Mouse (Mus musculus): ENCODE measurements around the gene Glis2. TPM values are rescaled to one million over a fixed set of nuclear protein-coding genes. Genes with fewer than 3 reads are reported as not detected.
A peak's percentile ranks its signal among the peaks of the same experiment; 100 is the strongest.

Gene Glis2
- total and polyA plus RNA-seq, 3 experiments, result 0.59 to 3.3 (median 2.5) TPM

DNA sequence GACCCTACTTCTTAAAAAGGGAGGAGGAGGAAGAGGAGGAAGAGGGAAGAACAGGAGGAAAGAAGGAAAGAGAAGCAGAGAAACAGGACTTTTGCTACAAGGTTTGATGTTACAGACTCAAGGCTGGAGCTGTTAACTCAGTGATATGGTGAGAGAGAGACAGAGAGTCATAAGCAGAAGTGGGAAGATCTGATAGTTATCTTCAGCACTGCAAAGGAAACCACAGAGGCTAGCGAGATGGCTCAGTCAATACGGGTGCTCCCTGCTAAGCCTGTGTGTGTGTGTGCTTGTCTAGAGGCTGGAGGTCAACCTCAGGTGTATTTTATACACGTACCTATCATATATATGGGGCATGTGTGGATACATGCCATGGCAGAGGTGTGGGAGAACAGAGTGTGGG, 10.7 kb upstream of the Glis2 start (continued):
- TF ChIP-seq RAD21 (IDR thresholded peaks at IDR 0.05; ENCODE audit: low read depth, low read length), result no peak
- TF ChIP-seq NRF1 (IDR thresholded peaks at IDR 0.05; ENCODE audit: low read depth, low read length), result no peak
- no peak for TF ChIP-seq MAZ (IDR thresholded peaks at IDR 0.05; ENCODE audit: low read depth, low read length)
- TF ChIP-seq SIN3A (IDR thresholded peaks at IDR 0.05; ENCODE audit: low read length), result no peak
- no peak for TF ChIP-seq CHD2 (IDR thresholded peaks at IDR 0.05; ENCODE audit: low read length)
- TF ChIP-seq ETS1 (conservative IDR thresholded peaks at IDR 0.05; ENCODE audit: low read depth, low read length), result no peak
- 0 out of 2 replicates have a peak, but pooled peaks have one; percentile 26 for TF ChIP-seq BHLHE40 (IDR thresholded peaks at IDR 0.05; ENCODE audit: low read depth, low read length)
- peak; percentile 44; the same call in 1 of the 2 replicates for TF ChIP-seq JUND (conservative IDR thresholded peaks at IDR 0.05; ENCODE audit: low read depth, low read length)
- TF ChIP-seq E2F4 (IDR thresholded peaks at IDR 0.05; ENCODE audit: insufficient replicate concordance, low read depth, low read length), result no peak
- peak; percentile 94 for TF ChIP-seq IRF4 (IDR thresholded peaks at IDR 0.05; ENCODE audit: low read depth, low read length)
- no peak for TF ChIP-seq NELFE (IDR thresholded peaks at IDR 0.05; ENCODE audit: low read depth, low read length)
- TF ChIP-seq USF1 (IDR thresholded peaks at IDR 0.05; ENCODE audit: low read depth, low read length), result no peak
- TF ChIP-seq MEF2A (IDR thresholded peaks at IDR 0.05; ENCODE audit: borderline replicate concordance, low read depth, low read length), result peak; percentile 67; the same call in 1 of the 2 replicates
- TF ChIP-seq SMC3 (IDR thresholded peaks at IDR 0.05; ENCODE audit: low read depth, low read length), result no peak
- TF ChIP-seq JUN (IDR thresholded peaks at IDR 0.05; ENCODE audit: insufficient read depth, low read depth, low read length), result no peak
- no peak for TF ChIP-seq TCF12 (IDR thresholded peaks at IDR 0.05; ENCODE audit: low read depth, low read length)

GRCm38 (mm10) chr16:4584438-4584837, 10.1 kb upstream of the Glis2 start:
- Histone ChIP-seq H3K27me3 (replicated peaks) (no peaks in the 10 kb centered on the region), H3K9ac (ENCODE audit: insufficient read depth, low read depth) (peak overlapping the region; percentile 44), H3K79me2 (replicated peaks; ENCODE audit: control insufficient read depth, extremely low read depth, insufficient read depth, poor library complexity, severe bottlenecking) (no peaks in the 10 kb centered on the region), H3K36me3 (replicated peaks in 1 of 2; ENCODE audit: control insufficient read depth in 1 of 2, insufficient read depth in 1 of 2, low read length in 1 of 2) (no peaks in the 10 kb centered on the region), H3K4me3 (replicated peaks in 1 of 3; ENCODE audit: low read depth in 2 of 3, low read length in 2 of 3, poor library complexity in 1 of 3) (no peak overlapping the region), H3K4me2 (ENCODE audit: insufficient read depth, low read depth, poor library complexity, severe bottlenecking) (peak overlapping the region; percentile 64), H3K27ac (ENCODE audit: insufficient read depth, low read depth) (no peak overlapping the region), H3K4me1 (ENCODE audit: control insufficient read depth in 1 of 2, insufficient read depth in 2 of 2) (peaks cover 20 to 43% of the 10 kb centered on the region in 2 experiments), H3K9me3 (replicated peaks; ENCODE audit: low read length) (no peaks in the 10 kb centered on the region)
- in situ Hi-C loops (cut with MboI; ENCODE audit: low pct_ligation_motif_present, low pct_unique_long_range_greater_than_20kb, low sequenced_read_pairs), result no loop called here
- TF ChIP-seq POLR2A (IDR thresholded peaks at IDR 0.05; ENCODE audit: low read depth, low read length) (no peak), USF2 (conservative IDR thresholded peaks at IDR 0.05; ENCODE audit: low read depth, low read length) (no peak), USF1 (IDR thresholded peaks at IDR 0.05; ENCODE audit: low read depth, low read length) (no peak), MXI1 (IDR thresholded peaks at IDR 0.05; ENCODE audit: low read depth, low read length) (peak; percentile 66; the same call in 1 of the 2 replicates), ZKSCAN1 (IDR thresholded peaks at IDR 0.05; ENCODE audit: borderline replicate concordance, low read depth, low read length) (no peak), ZNF384 (IDR thresholded peaks at IDR 0.05; ENCODE audit: low read depth, low read length) (peak; percentile 84), BHLHE40 (IDR thresholded peaks at IDR 0.05; ENCODE audit: low read depth, low read length) (peak; percentile 72), MAX (IDR thresholded peaks at IDR 0.05; ENCODE audit: low read length) (peak; percentile 73; the same call in 1 of the 2 replicates)
- DNase-seq (ENCODE audit: extremely low read depth), result no peak
- dilution Hi-C loops (cut with MboI; ENCODE audit: extremely low pct_ligation_motif_present, extremely low pct_unique_long_range_greater_than_20kb, low sequenced_read_pairs), result no loop called here

Measured in CH12.LX (cell line).